Mouse (Mus musculus) hindbrain, embryonic 12.5 days (tissue): ENCODE results near the gene Acox1. TPM values are rescaled to one million over a fixed set of nuclear protein-coding genes. Genes with fewer than 3 reads are reported as not detected.

Source experiments
- polyA plus RNA-seq: library from polyadenylated mRNA; unstranded; fragments of >200 nt; fragmentation: Nextera tagmentation; extraction: Ambion mirVana; gene quantifications from 2 replicates; pipeline ENCODE4 v1.2.1, GENCODE M21; 2016

The Acox1 gene
- polyA plus RNA-seq, 1 experiment from 2014 or later: 43.8 TPM

Other genes starting within 250 kb of the Acox1 start
- gene Itgb4, start 224.3 kb downstream of the Acox1 start, polyA plus RNA-seq: 1.7 and 2.1 TPM in 2 replicates
- gene Galk1, start 186.3 kb downstream of the Acox1 start, polyA plus RNA-seq: 109 and 115 TPM in 2 replicates
- 2,216 and 2,474 TPM in 2 replicates for gene H3f3b, start 171.1 kb downstream of the Acox1 start, polyA plus RNA-seq
- gene Unk, start 168.7 kb downstream of the Acox1 start, polyA plus RNA-seq: 48.8 and 49.1 TPM in 2 replicates
- 1.6 and 1.7 TPM in 2 replicates for gene Unc13d, start 121.1 kb downstream of the Acox1 start, polyA plus RNA-seq
- 90.7 and 97.7 TPM in 2 replicates for gene Wbp2, start 112.0 kb downstream of the Acox1 start, polyA plus RNA-seq
- gene Trim47, start 71.8 kb downstream of the Acox1 start, polyA plus RNA-seq: 4.4 and 5.3 TPM in 2 replicates
- gene Trim65, start 67.9 kb downstream of the Acox1 start, polyA plus RNA-seq: 2.2 and 2.3 TPM in 2 replicates
- gene Mrpl38, start 60.2 kb downstream of the Acox1 start, polyA plus RNA-seq: 72.7 and 77.8 TPM in 2 replicates
- gene Fbf1, start 30.9 kb downstream of the Acox1 start, polyA plus RNA-seq: 80.7 and 80.9 TPM in 2 replicates
- 57.4 and 63.1 TPM in 2 replicates for gene Ten1, start 190 bp downstream of the Acox1 start, polyA plus RNA-seq
- 1.0 and 1.3 TPM in 2 replicates for gene Evpl, start 39.0 kb upstream of the Acox1 start, polyA plus RNA-seq
- 85.2 and 88.0 TPM in 2 replicates for gene Srp68, start 75.2 kb upstream of the Acox1 start, polyA plus RNA-seq
- gene Galr2, start 81.9 kb upstream of the Acox1 start, polyA plus RNA-seq: 0.53 and 0.56 TPM in 2 replicates
- 82.8 and 89.1 TPM in 2 replicates for gene Exoc7, start 108.2 kb upstream of the Acox1 start, polyA plus RNA-seq
- 27.2 and 28.2 TPM in 2 replicates for gene Foxj1, start 136.4 kb upstream of the Acox1 start, polyA plus RNA-seq
- 44.8 and 47.2 TPM in 2 replicates for gene Rnf157, start 214.0 kb upstream of the Acox1 start, polyA plus RNA-seq
- 46.6 and 50.6 TPM in 2 replicates for gene Ubald2, start 235.0 kb upstream of the Acox1 start, polyA plus RNA-seq